In genomic region chr19:24034367-24034766, GRCm38 (mm10) we compare ENCODE assay signal across 23 mouse cellular contexts. TPM values are rescaled to one million over a fixed set of nuclear protein-coding genes. Genes with fewer than 3 reads are reported as not detected.
DNase-seq lines count a peak whose midpoint lies in the region; ATAC-seq and TF ChIP-seq lines count a peak whose summit lies in the region.
"Had no signal": no experiment of that assay in that cellular context is flagged by ENCODE, and none has a peak within 500 bp of the region (broad histone marks: within the 10 kb centered on the region; RNA-seq: fewer than 3 reads in every experiment).

No protein-coding gene starts in this region.

- no peak for ATAC-seq in midbrain, postnatal 0 days (ENCODE audit: low FRiP score)
- no peak for ATAC-seq in midbrain, embryonic 11.5 days (ENCODE audit: low FRiP score)
- no peak for ATAC-seq in midbrain, embryonic 16.5 days
- ATAC-seq: activated CD4-positive, CD25-positive, alpha-beta regulatory T cell, adult 4 months; CD4-positive, CD25-positive, alpha-beta regulatory T cell, adult 4 months; Patski had no signal

- H3K36me3 ChIP-seq in midbrain, embryonic 10.5 days = no peaks in the 10 kb centered on the region
- H3K36me3 ChIP-seq in midbrain, postnatal 0 days (ENCODE audit: insufficient read depth, low read length) = no peaks in the 10 kb centered on the region
- no peaks in the 10 kb centered on the region for H3K36me3 ChIP-seq in midbrain, embryonic 11.5 days (ENCODE audit: control insufficient read depth, insufficient read depth, low read length)
- H3K36me3 ChIP-seq in midbrain, embryonic 16.5 days (ENCODE audit: control insufficient read depth, insufficient read depth, low read length) = no peaks in the 10 kb centered on the region
- H3K36me3 ChIP-seq: G1E had no signal

- WGBS in midbrain, embryonic 10.5 days = 35% methylated on average over 3 of the region's 3 CpGs
- 23% methylated on average over 3 of the region's 3 CpGs for WGBS in midbrain, postnatal 0 days
- WGBS in midbrain, embryonic 11.5 days = 21% methylated on average over 3 of the region's 3 CpGs
- WGBS in midbrain, embryonic 16.5 days = 11% methylated on average over 3 of the region's 3 CpGs

- peak overlapping the region; percentile 65 for H3K27ac ChIP-seq in midbrain, embryonic 10.5 days (replicated peaks)
- no peak overlapping the region for H3K27ac ChIP-seq in midbrain, postnatal 0 days (ENCODE audit: low read depth, low read length)
- H3K27ac ChIP-seq in midbrain, embryonic 11.5 days (ENCODE audit: low read depth, low read length) = peak overlapping the region; percentile 30; the same call in 1 of the 2 replicates
- no peak overlapping the region for H3K27ac ChIP-seq in midbrain, embryonic 16.5 days (ENCODE audit: low read length)

- no peak overlapping the region for H3K4me3 ChIP-seq in midbrain, embryonic 10.5 days
- no peak overlapping the region for H3K4me3 ChIP-seq in midbrain, postnatal 0 days (ENCODE audit: low read depth, low read length)
- H3K4me3 ChIP-seq in midbrain, embryonic 11.5 days (ENCODE audit: low read depth, low read length) = no peak overlapping the region
- H3K4me3 ChIP-seq in midbrain, embryonic 16.5 days (ENCODE audit: low read depth, low read length) = no peak overlapping the region

- peak; percentile 10 for DNase-seq in embryo, embryonic 10 days (ENCODE audit: low spot score)
- DNase-seq in embryo, embryonic 11 days = no peak
- DNase-seq in heart, adult 11 months = peak; percentile 51
- DNase-seq in heart, adult 8-10 months (ENCODE audit: low spot score) = no peak
- peak; percentile 35 for DNase-seq in midbrain, embryonic 10.5 days (ENCODE audit: low spot score)
- no peak for DNase-seq in midbrain, postnatal 0 days (ENCODE audit: low spot score)
- DNase-seq in midbrain, embryonic 11.5 days (ENCODE audit: low spot score, missing footprints) = peak; percentile 92
- DNase-seq: adrenal gland, adult 2 months; adrenal gland, adult 8-10 months; adrenal gland, postnatal 10 days; adrenal gland, postnatal 14 days; adrenal gland, postnatal 25 days; adrenal gland, postnatal 36 days; B cell, adult 2 months; cerebellum, adult 11 months; cerebellum, adult 11-12 months had no signal

- no peaks in the 10 kb centered on the region for H3K9me3 ChIP-seq in midbrain, embryonic 10.5 days (replicated peaks)
- no peaks in the 10 kb centered on the region for H3K9me3 ChIP-seq in midbrain, postnatal 0 days (ENCODE audit: low read length)
- H3K9me3 ChIP-seq in midbrain, embryonic 11.5 days (ENCODE audit: control insufficient read depth, low read length) = no peaks in the 10 kb centered on the region
- no peaks in the 10 kb centered on the region for H3K9me3 ChIP-seq in midbrain, embryonic 16.5 days (replicated peaks; ENCODE audit: control insufficient read depth, low read length, poor library complexity, severe bottlenecking)
- H3K9me3 ChIP-seq: G1E had no signal

- H3K27me3 ChIP-seq in midbrain, embryonic 10.5 days (ENCODE audit: low read depth, poor library complexity, severe bottlenecking) = peaks cover 33% of the 10 kb centered on the region
- peaks cover 9% of the 10 kb centered on the region for H3K27me3 ChIP-seq in midbrain, postnatal 0 days (ENCODE audit: insufficient read depth, low read length)
- peaks cover 19% of the 10 kb centered on the region for H3K27me3 ChIP-seq in midbrain, embryonic 11.5 days (ENCODE audit: control insufficient read depth, insufficient read depth, low read length)
- peaks cover 3% of the 10 kb centered on the region; the same call in 1 of the 2 replicates for H3K27me3 ChIP-seq in midbrain, embryonic 16.5 days (ENCODE audit: control insufficient read depth, insufficient read depth, low read depth, low read length)
- H3K27me3 ChIP-seq: CH12.LX had no signal

- H3K4me2 ChIP-seq in midbrain, postnatal 0 days (ENCODE audit: low read depth, low read length, poor library complexity, severe bottlenecking) = no peak overlapping the region
- H3K4me2 ChIP-seq in midbrain, embryonic 11.5 days = no peak overlapping the region
- no peak overlapping the region for H3K4me2 ChIP-seq in midbrain, embryonic 16.5 days (ENCODE audit: low read length)

- H3K9ac ChIP-seq in midbrain, postnatal 0 days (replicated peaks; ENCODE audit: low read length, poor library complexity, severe bottlenecking) = no peak overlapping the region
- H3K9ac ChIP-seq in midbrain, embryonic 11.5 days (ENCODE audit: low read length) = no peak overlapping the region
- no peak overlapping the region for H3K9ac ChIP-seq in midbrain, embryonic 16.5 days (ENCODE audit: low read depth, low read length)

- TF ChIP-seq CTCF in midbrain, postnatal 0 days (IDR thresholded peaks at IDR 0.05) = no peak

- peaks cover 61% of the 10 kb centered on the region for H3K4me1 ChIP-seq in midbrain, embryonic 10.5 days
- 0 out of 2 replicates have a peak, but pooled peaks cover 9% of the 10 kb centered on the region for H3K4me1 ChIP-seq in midbrain, postnatal 0 days (ENCODE audit: insufficient read depth, low read length)
- H3K4me1 ChIP-seq in midbrain, embryonic 11.5 days (ENCODE audit: control insufficient read depth, insufficient read depth, low read length) = peaks cover 48% of the 10 kb centered on the region
- peaks cover 10% of the 10 kb centered on the region for H3K4me1 ChIP-seq in midbrain, embryonic 16.5 days (ENCODE audit: control insufficient read depth, insufficient read depth, low read length)

RNA-seq across cellular contexts. Expression of gene Fam189a2, which starts 3.5 kb away (rescaled TPM):
- total RNA-seq in heart, adult 8-10 months (2022) = 10 to 100 TPM; 44.4 to 62.9 (median 52.5) TPM
- 0.95 and 1.1 TPM in 2 replicates for polyA plus RNA-seq in midbrain, embryonic 10.5 days (2016; fragmentation: Nextera tagmentation; extraction: Ambion mirVana)
- 16.3 and 16.9 TPM in 2 replicates for total RNA-seq in midbrain, postnatal 0 days (2014; rRNA removed)
- polyA plus RNA-seq in midbrain, postnatal 0 days (2015; fragmentation: Nextera tagmentation; extraction: Ambion mirVana) = 2.5 and 3.2 TPM in 2 replicates
- polyA plus RNA-seq in midbrain, embryonic 11.5 days (2014; fragmentation: Nextera tagmentation; extraction: Ambion mirVana) = 2.6 and 2.8 TPM in 2 replicates
- 1.5 and 2.3 TPM in 2 replicates for polyA plus RNA-seq in midbrain, embryonic 16.5 days (2015; fragmentation: Nextera tagmentation; extraction: Ambion mirVana)
- total RNA-seq: CH12.LX, MEL had no signal
- polyA plus RNA-seq: activated CD4-positive, CD25-positive, alpha-beta regulatory T cell, adult 4 months; CD4-positive, CD25-positive, alpha-beta regulatory T cell, adult 4 months; G1E had no signal

Comparison
In these comparisons a context has a peak if more than half of its experiments do, and no peak if none do; other contexts are left out.
1. DNase-seq: peak in embryo, embryonic 10 days (single experiment), heart, adult 11 months (single experiment), midbrain, embryonic 10.5 days (single experiment) and midbrain, embryonic 11.5 days (single experiment); none in embryo, embryonic 11 days (single experiment), heart, adult 8-10 months (single experiment) and midbrain, postnatal 0 days (single experiment).
2. H3K27ac ChIP-seq: peak in midbrain, embryonic 10.5 days (single experiment) and midbrain, embryonic 11.5 days (single experiment); none in midbrain, postnatal 0 days (single experiment) and midbrain, embryonic 16.5 days (single experiment).